Mouse (Mus musculus) induced T-regulatory cell, adult 2 months (primary cell): ENCODE data around the gene D11Wsu47e.

ENCODE experiments used
- DNase-seq: peaks from one replicate; pipeline ENCODE4 v3.0.0-alpha.2; 2012; ENCODE audit warnings: low read depth

Gene D11Wsu47e

DNA sequence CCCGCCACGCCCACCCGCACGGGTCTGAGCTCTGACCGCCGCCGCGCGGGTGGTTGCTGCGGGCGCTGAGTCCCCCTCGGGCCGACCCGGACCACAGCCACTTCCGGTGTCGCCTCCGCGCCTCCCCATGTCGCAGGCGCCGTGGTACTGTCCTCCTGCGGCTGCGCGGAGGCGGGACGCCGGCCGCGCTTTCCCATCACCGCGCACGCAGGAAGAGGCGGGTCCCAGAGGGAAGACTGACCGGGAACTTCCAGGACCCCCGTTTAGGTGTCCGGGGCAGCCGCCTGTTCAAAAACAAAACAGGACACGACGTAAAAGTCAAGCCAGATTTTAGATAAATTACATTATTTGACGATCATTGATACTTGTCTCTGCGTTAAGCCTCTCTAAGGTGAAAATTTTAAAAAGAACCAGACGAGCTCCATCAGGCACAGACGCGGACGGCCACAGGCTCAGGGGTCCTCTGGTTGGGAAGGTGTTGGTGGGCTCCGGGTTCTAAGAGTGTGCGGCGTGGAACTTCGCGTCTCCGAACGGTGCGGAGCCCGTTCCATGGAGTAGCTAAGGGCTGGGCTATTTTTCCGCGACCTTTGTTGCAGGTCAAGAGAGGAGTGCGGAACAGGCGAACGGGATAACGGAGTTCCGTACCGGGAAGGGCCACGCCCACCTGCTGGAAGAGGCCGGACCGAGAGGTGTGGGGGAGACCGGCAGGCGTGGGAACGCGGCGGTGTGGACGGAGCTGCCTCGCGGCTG is at the start of gene D11Wsu47e, which contains the start of gene Fam104a:
TSS of gene D11Wsu47e (plus strand) at position 456 of the 750 bp plus-strand sequence.
TSS of gene Fam104a (minus strand) at position 199 of the 750 bp plus-strand sequence.
- peak; percentile 95 for DNase-seq

GRCm38 (mm10) chr11:113634699-113635121 is 49.5 kb upstream of the D11Wsu47e start:
- no peak for DNase-seq

DNA sequence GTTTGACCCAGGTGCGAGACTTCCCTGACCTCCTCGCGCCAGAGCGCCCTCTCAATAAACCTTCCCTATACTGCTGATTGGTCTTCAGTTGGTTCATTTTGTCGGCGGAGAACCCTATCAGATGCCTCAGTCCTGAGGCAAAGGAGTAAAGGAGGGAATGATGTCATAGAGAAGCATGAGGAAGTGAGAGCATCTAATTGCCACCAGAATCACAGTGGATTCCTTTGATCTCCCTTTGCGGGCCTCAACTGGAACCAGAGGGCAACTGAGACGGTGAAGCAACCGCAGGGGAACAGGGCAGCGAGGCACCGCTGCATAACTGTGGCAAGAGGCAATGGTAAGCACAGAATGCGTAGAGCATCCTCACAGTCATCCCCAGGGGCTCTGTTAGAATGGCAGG is 45.5 kb upstream of the D11Wsu47e start:
- no peak for DNase-seq

DNA sequence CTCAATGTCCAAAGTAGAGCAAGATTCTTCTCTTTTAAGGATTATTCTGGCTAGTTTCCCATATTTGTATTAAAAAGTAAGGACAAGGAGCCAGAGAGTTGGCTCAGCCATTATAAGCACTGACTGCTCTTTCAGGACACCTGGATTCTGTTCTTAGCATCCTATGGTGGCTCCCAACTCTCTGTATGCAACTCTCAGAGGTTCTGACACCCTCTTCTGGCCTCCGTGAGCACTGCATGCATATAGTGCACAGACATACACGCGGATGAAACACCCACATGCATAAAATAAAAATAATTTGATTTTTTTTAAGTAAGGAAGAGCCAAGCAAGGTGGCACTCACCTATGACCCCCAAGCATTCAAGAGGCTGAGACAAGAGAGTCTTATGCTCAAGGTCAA is 39.0 kb upstream of the D11Wsu47e start:
- no peak for DNase-seq

DNA sequence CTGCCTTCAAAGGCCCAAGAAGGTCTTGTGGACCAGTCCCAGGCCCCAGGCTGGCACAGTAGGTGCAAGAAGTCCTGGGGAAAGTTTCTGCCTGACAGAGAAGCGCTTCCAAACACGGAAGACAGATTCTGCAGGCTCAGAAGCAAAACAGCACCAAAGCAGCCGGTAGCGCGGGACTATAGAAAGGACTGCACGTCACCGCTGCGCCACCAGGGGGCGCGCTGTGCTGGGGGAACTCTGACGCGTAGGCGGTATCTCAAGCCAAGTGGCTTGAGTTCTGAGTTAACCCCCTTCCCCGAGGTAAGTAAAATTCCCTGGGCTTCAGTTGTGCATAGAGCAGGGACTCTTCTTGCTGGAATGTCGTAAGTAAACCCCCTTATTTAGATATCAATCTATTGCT is 36.1 kb upstream of the D11Wsu47e start:
- peak; percentile 92 for DNase-seq

DNA sequence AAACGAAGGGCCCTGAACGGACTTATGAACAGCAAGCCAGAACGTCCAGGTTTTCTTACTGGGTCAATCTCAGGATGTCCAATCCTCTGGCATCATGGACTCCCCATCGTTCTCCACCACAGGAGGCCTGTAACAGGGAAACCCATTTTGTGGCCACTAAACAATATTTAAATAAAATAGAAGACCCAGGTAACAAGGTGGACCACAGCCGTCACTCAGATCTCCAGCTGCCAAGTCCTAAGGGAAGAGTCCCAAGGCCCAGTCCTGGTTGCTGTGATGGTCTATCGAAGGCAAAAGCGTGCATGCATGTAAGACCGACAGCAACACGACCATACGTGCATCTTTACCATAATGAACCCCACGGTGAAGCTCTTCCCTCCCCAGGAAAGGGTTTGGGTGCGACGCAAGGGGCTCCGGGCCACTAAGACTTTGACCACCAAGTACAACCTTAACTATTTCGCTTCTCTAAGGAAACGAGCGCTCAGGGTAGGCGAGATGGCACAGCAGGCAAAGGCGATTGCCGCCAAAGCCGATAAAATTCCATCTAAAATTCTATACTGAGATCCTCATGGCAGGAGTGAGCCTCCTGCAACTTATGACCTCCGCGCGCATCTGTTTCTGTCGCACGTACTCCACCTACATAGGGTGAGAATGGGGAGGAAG is 35.4 kb upstream of the D11Wsu47e start, which contains the start of gene Cog1:
TSS of gene Cog1 (plus strand) at position 480 of the 663 bp plus-strand sequence.
- DNase-seq, result no peak

DNA sequence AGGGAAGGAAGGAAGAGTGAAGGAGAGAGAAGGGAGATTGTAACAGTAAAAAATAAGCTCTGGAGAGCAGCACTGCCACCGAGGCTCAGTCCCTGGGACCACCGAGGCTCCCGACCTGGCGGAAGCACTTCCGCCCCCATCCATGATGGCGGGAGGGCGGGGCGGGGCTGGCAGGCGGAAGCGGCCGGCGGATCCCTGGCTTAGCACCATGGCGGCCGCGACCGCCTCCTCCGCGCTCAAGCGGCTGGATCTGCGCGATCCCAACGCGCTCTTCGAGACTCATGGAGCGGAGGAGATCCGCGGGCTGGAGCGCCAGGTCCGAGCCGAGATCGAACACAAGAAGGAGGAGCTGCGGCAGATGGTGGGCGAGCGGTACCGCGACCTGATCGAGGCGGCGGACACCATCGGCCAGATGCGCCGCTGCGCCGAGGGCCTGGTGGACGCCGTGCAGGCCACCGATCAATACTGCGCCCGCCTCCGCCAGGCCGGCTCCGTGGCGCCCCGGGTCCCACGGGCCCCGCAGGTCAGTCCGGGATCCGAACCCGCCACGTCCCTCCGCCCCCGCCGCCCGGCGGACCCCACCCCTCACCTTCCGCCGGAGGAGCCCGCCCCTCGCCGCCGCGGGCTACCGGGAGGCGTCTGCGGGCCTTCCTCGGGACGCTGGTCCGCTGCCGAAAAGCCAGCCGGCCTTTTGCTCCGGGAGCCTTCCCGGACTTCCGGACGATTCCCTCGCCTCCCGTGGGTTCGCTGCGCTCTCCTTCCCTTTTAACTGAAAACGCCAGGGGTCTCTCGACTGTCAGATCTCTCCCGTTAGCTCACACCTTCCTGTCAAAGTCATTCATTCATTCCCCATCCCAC is 34.6 kb upstream of the D11Wsu47e start, which contains the start of gene Slc39a11:
TSS of gene Slc39a11 (minus strand) at position 727 of the 858 bp plus-strand sequence.
- peak; percentile 87 for DNase-seq

- peak; percentile 27 for DNase-seq
Observed at GRCm38 (mm10) chr11:113651206-113651906, 32.9 kb upstream of the D11Wsu47e start.

DNA sequence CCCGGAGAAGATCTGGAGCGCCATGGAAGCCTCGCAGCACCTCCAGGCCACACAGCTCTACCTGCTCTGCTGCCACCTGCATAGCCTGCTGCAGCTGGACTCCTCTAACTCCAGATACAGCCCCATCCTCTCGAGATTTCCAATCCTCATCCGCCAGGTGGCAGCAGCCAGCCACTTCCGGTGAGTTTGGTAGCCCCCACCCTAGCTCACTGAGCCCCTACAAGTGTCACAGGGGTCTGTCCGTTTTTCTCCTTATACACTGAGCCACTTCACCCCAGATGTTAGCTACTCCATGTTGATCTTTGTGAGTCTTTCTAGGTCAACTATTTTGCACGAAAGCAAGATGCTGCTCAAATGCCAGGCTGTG is 32.3 kb upstream of the D11Wsu47e start:
- peak; percentile 42 for DNase-seq

DNA sequence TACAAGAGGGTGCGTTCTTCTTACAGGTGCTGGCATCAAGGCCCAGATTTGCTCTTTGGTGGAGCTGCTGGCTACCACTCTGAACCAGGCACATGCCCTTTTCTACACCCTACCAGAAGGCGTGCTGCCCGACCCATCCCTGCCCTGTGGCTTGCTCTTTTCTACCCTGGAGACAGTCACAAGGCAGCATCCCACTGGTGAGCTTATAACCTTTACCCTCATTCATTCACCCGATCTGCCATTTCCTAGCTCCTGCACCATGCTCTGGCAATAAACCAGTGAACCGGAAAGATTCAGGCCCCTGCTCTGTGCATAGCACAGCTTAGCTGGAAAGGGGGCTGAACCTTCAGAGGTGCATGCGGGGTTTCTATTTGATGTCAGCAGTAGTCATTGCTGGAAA is 31.7 kb upstream of the D11Wsu47e start:
- DNase-seq, result no peak

- no peak for DNase-seq
Observed at GRCm38 (mm10) chr11:113654105-113654504, 30.1 kb upstream of the D11Wsu47e start.

GRCm38 (mm10) chr11:113654561-113655270 is 29.5 kb upstream of the D11Wsu47e start:
- DNase-seq, result no peak

- no peak for DNase-seq
Observed at GRCm38 (mm10) chr11:113656511-113656932, 27.7 kb upstream of the D11Wsu47e start.

DNA sequence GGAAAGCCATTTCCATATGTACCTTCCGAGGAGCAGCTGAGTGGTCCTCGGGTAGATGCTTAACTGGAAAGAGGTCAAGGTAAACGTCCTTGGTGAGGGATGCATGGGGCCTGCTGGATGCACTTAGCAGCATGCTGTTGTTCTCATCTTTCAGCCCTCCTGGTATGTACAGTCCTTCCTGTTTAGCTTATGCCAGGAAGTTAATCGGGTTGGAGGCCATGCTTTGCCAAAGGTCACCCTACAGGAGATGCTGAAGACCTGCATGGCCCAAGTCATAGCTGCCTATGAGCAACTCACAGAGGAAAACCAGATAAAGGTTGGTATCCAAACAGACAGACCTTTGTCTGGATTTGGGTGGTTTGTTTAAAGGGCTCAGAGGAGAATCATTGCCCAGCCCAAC is 27.0 kb upstream of the D11Wsu47e start:
- DNase-seq, result no peak

DNA sequence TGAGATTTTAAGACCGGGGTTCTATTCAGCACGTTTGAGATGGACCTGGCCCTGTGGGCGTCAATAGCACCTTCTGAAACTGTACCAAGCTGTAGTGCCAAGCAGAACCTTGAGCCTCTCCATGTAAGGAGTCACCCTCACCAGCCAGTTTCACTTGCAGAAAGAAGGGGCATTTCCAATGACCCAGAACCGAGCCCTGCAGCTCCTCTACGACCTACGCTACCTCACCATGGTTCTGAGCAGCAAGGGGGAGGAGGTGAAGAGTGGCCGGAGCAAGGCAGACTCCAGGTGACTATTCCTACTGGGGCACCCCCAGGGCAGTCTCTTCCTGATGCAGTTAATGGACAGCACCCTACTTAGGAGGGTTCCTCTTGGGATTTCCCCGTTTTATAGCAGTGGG is 25.9 kb upstream of the D11Wsu47e start:
- no peak for DNase-seq

GRCm38 (mm10) chr11:113658763-113659162 is 25.4 kb upstream of the D11Wsu47e start:
- DNase-seq, result peak; percentile 14

- DNase-seq, result peak; percentile 26
Observed at GRCm38 (mm10) chr11:113660213-113660612, 24.0 kb upstream of the D11Wsu47e start.

- DNase-seq, result no peak
Observed at GRCm38 (mm10) chr11:113660940-113661339, 23.3 kb upstream of the D11Wsu47e start.

DNA sequence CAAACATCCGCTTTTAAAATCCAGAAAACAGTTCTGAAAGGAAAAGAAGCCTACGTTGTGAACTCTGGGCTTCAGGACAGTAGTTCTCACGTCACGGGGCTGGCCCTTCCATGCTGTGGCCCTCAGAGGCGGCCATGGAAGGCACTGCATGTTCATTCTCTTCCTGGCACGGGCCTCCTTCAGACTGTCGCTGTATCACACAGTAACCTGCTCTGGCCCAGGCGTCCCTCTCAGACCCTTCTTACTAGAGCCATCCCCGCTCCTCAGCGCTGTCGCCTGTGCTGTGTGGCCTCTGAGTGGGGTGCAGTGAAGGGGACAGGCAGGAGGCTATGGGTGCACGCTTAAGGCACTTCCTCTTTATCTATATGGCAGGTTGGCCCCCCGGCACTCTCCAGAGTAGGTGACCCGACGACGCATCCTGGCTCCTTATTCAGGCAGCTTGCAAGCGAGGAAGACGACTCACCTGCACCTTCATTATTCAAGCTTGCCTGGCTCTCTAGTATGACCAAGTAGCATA is 22.3 kb upstream of the D11Wsu47e start:
- DNase-seq, result no peak

GRCm38 (mm10) chr11:113664279-113664678 is 19.9 kb upstream of the D11Wsu47e start:
- DNase-seq, result no peak

DNA sequence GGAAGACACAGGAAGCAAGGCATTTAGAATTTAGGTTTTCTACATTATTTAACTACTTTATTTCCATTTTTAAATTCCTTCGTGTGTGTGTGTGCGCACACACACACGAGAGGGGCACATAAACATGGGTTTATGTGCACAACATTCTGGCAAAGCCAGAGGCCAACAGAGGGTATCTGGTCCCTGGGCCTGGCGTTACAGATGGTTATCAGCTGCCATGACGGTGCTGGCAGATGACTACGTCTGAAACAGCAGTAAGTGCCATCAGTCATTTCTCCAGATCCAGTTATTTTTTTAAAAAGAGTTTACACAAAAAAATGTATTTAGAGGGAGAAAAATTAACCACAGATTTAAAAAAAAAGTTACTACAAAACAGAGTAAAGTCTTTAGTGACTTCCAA is 18.0 kb upstream of the D11Wsu47e start:
- no peak for DNase-seq
